Mouse (Mus musculus) spleen, adult 2 months (tissue): Measurements from ENCODE around the gene Tpp1.
"Not testable (repeated sequence)": the region's sequence is repeated elsewhere in the genome, so short reads cannot be mapped to it uniquely, and the experiment has no call there.

Source experiments
- CTCF ChIP-seq: fragments of 200-500 bp; IDR thresholded peaks from 2 replicates; pipeline ENCODE4 v1.5.1; 2011; ENCODE audit warnings: mild to moderate bottlenecking, inconsistent platforms; ENCODE audit not compliant: insufficient read depth, insufficient read length, insufficient replicate concordance; ENCODE audit errors: extremely low read depth
- POLR2A ChIP-seq: fragments of 200-500 bp; IDR thresholded peaks from 2 replicates; pipeline ENCODE4 v1.6.1; 2011; ENCODE audit warnings: low read depth, low read length, inconsistent platforms

DNA sequence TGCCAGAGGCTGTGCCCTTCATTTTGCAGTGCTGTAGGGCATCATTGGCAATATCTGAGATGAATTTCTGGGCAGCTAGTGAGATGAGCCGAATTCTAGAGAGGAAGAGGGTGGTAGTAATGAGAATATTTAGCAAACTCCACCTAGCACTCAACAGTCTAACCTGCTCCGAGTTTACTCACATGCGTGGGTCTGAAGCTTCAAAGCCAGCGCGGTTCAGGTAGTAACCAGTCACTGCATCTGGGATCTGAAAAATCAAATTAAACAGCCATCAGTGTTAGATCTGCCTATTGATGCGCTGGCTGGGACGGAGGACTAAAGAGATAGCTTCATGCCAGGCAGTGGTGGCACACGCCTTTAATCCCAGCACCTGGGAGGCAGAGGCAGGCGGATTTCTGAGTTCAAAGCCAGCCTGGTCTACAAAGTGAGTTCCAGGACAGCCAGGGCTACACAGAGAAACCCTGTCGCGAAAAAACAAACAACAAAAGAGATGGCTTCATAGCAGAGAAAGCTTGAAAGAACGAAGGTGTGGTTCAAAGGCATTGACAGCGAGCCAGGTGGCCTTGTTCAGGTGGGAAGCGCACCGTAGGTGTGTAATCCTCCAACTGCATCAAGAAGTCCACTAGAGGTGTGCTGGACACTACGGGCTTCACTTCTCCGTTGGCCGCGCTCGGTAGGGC lies 8.6 kb downstream of the Tpp1 start:
- TF ChIP-seq CTCF, POLR2A: not testable (repeated sequence)
